Mouse (Mus musculus): ENCODE data around the gene Gm28778.

DNA sequence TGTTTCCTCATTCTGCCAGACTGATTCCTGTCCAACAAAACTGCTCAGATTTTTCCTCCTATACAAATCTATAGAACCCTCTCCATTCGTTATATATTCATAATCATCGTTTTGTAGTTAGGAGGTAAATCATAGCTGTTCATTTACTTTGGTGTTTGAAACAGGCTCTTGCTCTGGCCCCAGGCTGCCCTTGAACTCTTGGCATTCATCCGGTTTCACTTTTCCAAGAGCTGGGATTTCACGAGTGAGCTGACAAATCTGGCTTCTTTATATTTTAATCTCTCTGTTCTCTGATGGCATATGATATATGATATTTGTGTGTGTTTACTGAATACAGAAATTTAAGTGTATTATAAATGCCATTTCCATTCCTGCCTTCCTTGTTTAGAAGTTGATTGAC, 3.6 kb downstream of the Gm28778 start:
- TF ChIP-seq CTCF (IDR thresholded peaks at IDR 0.05; ENCODE audit: low read depth, low read length) = no peak
- no peak for TF ChIP-seq POLR2A (IDR thresholded peaks at IDR 0.05; ENCODE audit: extremely low read depth, insufficient read depth, low read length)
